Mouse (Mus musculus): ENCODE measurements around the gene Abraxas1. TPM values are rescaled to one million over a fixed set of nuclear protein-coding genes. Genes with fewer than 3 reads are reported as not detected.
A peak's percentile ranks its signal among the peaks of the same experiment; 100 is the strongest.

Abraxas1 gene
- polyA plus RNA-seq, 1 experiment from 2014 or later = 16.2 TPM

GRCm38 (mm10) chr5:100845848-100846598 lies 25.3 kb upstream of the Abraxas1 start:
- peak overlapping the region; percentile 99 for H3K4me2 ChIP-seq
- WGBS = 0% methylated on average over 52 of the region's 52 CpGs
- ATAC-seq (ENCODE audit: low FRiP score) = peak; percentile 63
- peaks cover 72% of the 10 kb centered on the region for H3K27me3 ChIP-seq
- H3K27ac ChIP-seq = no peak overlapping the region
- H3K9ac ChIP-seq = peak overlapping the region; percentile 71
- peaks cover 8% of the 10 kb centered on the region for H3K9me3 ChIP-seq
- no peaks in the 10 kb centered on the region for H3K36me3 ChIP-seq
- H3K4me1 ChIP-seq (replicated peaks) = peaks cover 21% of the 10 kb centered on the region
- H3K4me3 ChIP-seq = peak overlapping the region; percentile 59

GRCm38 (mm10) chr5:100845485-100845847 lies 24.7 kb upstream of the Abraxas1 start, which contains the start of gene Gpat3:
TSS of gene Gpat3 (plus strand) at chr5:100845713.
- Histone ChIP-seq H3K4me1 (replicated peaks) (peaks cover 21% of the 10 kb centered on the region), H3K9ac (peak within 1 kb of the TSS; percentile 71), H3K36me3 (no peaks in the 10 kb centered on the region), H3K27me3 (peaks cover 72% of the 10 kb centered on the region), H3K27ac (no peak within 1 kb of the TSS), H3K4me2 (peak within 1 kb of the TSS; percentile 99), H3K9me3 (peaks cover 8% of the 10 kb centered on the region), H3K4me3 (peak within 1 kb of the TSS; percentile 59)
- WGBS = under 1% methylated on average over 16 of the region's 16 CpGs
- no peak for ATAC-seq (ENCODE audit: low FRiP score)

- peaks cover 21% of the 10 kb centered on the region for H3K4me1 ChIP-seq (replicated peaks)
- WGBS = 63% methylated on average over 3 of the region's 3 CpGs
- no peak for ATAC-seq (ENCODE audit: low FRiP score)
Observed at GRCm38 (mm10) chr5:100844485-100844884, 23.7 kb upstream of the Abraxas1 start.

GRCm38 (mm10) chr5:100837907-100838306 lies 17.1 kb upstream of the Abraxas1 start:
- H3K9me3 ChIP-seq = peaks cover 8% of the 10 kb centered on the region
- no peak overlapping the region for H3K4me2 ChIP-seq
- H3K27me3 ChIP-seq = peaks cover 11% of the 10 kb centered on the region; the same call in 1 of the 2 replicates
- H3K27ac ChIP-seq = no peak overlapping the region
- H3K9ac ChIP-seq = no peak overlapping the region
- no peak overlapping the region for H3K4me3 ChIP-seq
- ATAC-seq (ENCODE audit: low FRiP score) = no peak
- no peaks in the 10 kb centered on the region for H3K4me1 ChIP-seq (replicated peaks)
- 94% methylated on average over 7 of the region's 7 CpGs for WGBS
- no peaks in the 10 kb centered on the region for H3K36me3 ChIP-seq

More at GRCm38 (mm10) chr5:100844485-100844884, 23.7 kb upstream of the Abraxas1 start:
- no peak overlapping the region for H3K4me2 ChIP-seq
- H3K4me3 ChIP-seq = no peak overlapping the region
- H3K27ac ChIP-seq = no peak overlapping the region
- no peaks in the 10 kb centered on the region for H3K36me3 ChIP-seq
- peaks cover 8% of the 10 kb centered on the region for H3K9me3 ChIP-seq
- peaks cover 71% of the 10 kb centered on the region for H3K27me3 ChIP-seq
- H3K9ac ChIP-seq = no peak overlapping the region

GRCm38 (mm10) chr5:100835862-100836538 lies 15.2 kb upstream of the Abraxas1 start:
- no peak overlapping the region for H3K4me2 ChIP-seq
- H3K9me3 ChIP-seq = no peaks in the 10 kb centered on the region
- no peak overlapping the region for H3K9ac ChIP-seq
- H3K4me1 ChIP-seq (replicated peaks) = no peaks in the 10 kb centered on the region
- H3K27me3 ChIP-seq = 0 out of 2 replicates have a peak, but pooled peaks cover 4% of the 10 kb centered on the region
- no peaks in the 10 kb centered on the region for H3K36me3 ChIP-seq
- no peak overlapping the region for H3K27ac ChIP-seq
- no peak for ATAC-seq (ENCODE audit: low FRiP score)
- H3K4me3 ChIP-seq = no peak overlapping the region
- WGBS = 79% methylated on average over 9 of the region's 9 CpGs

GRCm38 (mm10) chr5:100833841-100834240 lies 13.1 kb upstream of the Abraxas1 start:
- H3K9me3 ChIP-seq = no peaks in the 10 kb centered on the region
- H3K4me3 ChIP-seq = no peak overlapping the region
- no peak overlapping the region for H3K4me2 ChIP-seq
- 92% methylated on average over 2 of the region's 2 CpGs for WGBS
- no peak overlapping the region for H3K27ac ChIP-seq
- no peak for ATAC-seq (ENCODE audit: low FRiP score)
- H3K9ac ChIP-seq = no peak overlapping the region
- no peaks in the 10 kb centered on the region for H3K4me1 ChIP-seq (replicated peaks)
- H3K27me3 ChIP-seq = 0 out of 2 replicates have a peak, but pooled peaks cover 4% of the 10 kb centered on the region
- H3K36me3 ChIP-seq = no peaks in the 10 kb centered on the region

- no peaks in the 10 kb centered on the region for H3K4me1 ChIP-seq (replicated peaks)
- 91% methylated on average over 3 of the region's 3 CpGs for WGBS
Observed at GRCm38 (mm10) chr5:100832680-100833079, 11.9 kb upstream of the Abraxas1 start.

GRCm38 (mm10) chr5:100828701-100829100 lies 7.9 kb upstream of the Abraxas1 start:
- ATAC-seq (ENCODE audit: low FRiP score) = no peak
- no peaks in the 10 kb centered on the region for H3K9me3 ChIP-seq
- H3K36me3 ChIP-seq = no peaks in the 10 kb centered on the region
- no peaks in the 10 kb centered on the region for H3K4me1 ChIP-seq (replicated peaks)
- no peak overlapping the region for H3K27ac ChIP-seq
- 86% methylated on average over 3 of the region's 3 CpGs for WGBS
- no peak overlapping the region for H3K9ac ChIP-seq
- no peak overlapping the region for H3K4me3 ChIP-seq
- no peak overlapping the region for H3K4me2 ChIP-seq
- H3K27me3 ChIP-seq = 0 out of 2 replicates have a peak, but pooled peaks cover 3% of the 10 kb centered on the region

More at GRCm38 (mm10) chr5:100832680-100833079, 11.9 kb upstream of the Abraxas1 start:
- Histone ChIP-seq H3K9ac (no peak overlapping the region), H3K9me3 (no peaks in the 10 kb centered on the region), H3K4me2 (no peak overlapping the region), H3K27ac (no peak overlapping the region), H3K4me3 (no peak overlapping the region), H3K27me3 (0 out of 2 replicates have a peak, but pooled peaks cover 4% of the 10 kb centered on the region), H3K36me3 (no peaks in the 10 kb centered on the region)
- no peak for ATAC-seq (ENCODE audit: low FRiP score)

- Histone ChIP-seq H3K4me1 (replicated peaks) (no peaks in the 10 kb centered on the region), H3K9ac (no peak overlapping the region), H3K9me3 (no peaks in the 10 kb centered on the region), H3K4me3 (no peak overlapping the region), H3K36me3 (no peaks in the 10 kb centered on the region), H3K27me3 (0 out of 2 replicates have a peak, but pooled peaks cover 7% of the 10 kb centered on the region), H3K4me2 (no peak overlapping the region), H3K27ac (no peak overlapping the region)
- ATAC-seq (ENCODE audit: low FRiP score) = no peak
- WGBS = 81% methylated on average over 7 of the region's 7 CpGs
Observed at GRCm38 (mm10) chr5:100826531-100826930, 5.8 kb upstream of the Abraxas1 start.

GRCm38 (mm10) chr5:100825975-100826374 lies 5.2 kb upstream of the Abraxas1 start:
- 0 out of 2 replicates have a peak, but pooled peaks cover 7% of the 10 kb centered on the region for H3K27me3 ChIP-seq
- H3K36me3 ChIP-seq = no peaks in the 10 kb centered on the region
- H3K27ac ChIP-seq = no peak overlapping the region
- H3K4me3 ChIP-seq = no peak overlapping the region
- WGBS = 28% methylated on average over 2 of the region's 2 CpGs
- H3K9me3 ChIP-seq = no peaks in the 10 kb centered on the region
- ATAC-seq (ENCODE audit: low FRiP score) = no peak
- H3K9ac ChIP-seq = no peak overlapping the region
- no peaks in the 10 kb centered on the region for H3K4me1 ChIP-seq (replicated peaks)
- no peak overlapping the region for H3K4me2 ChIP-seq

- no peaks in the 10 kb centered on the region for H3K36me3 ChIP-seq
- H3K27ac ChIP-seq = no peak overlapping the region
- no peaks in the 10 kb centered on the region for H3K9me3 ChIP-seq
- WGBS = 89% methylated on average over 7 of the region's 7 CpGs
- ATAC-seq (ENCODE audit: low FRiP score) = no peak
- H3K4me3 ChIP-seq = no peak overlapping the region
- 0 out of 2 replicates have a peak, but pooled peaks cover 7% of the 10 kb centered on the region for H3K27me3 ChIP-seq
- H3K4me2 ChIP-seq = no peak overlapping the region
- H3K9ac ChIP-seq = no peak overlapping the region
- H3K4me1 ChIP-seq (replicated peaks) = peaks cover 5% of the 10 kb centered on the region
Observed at GRCm38 (mm10) chr5:100822826-100823225, 2.1 kb upstream of the Abraxas1 start.

GRCm38 (mm10) chr5:100821375-100821774 lies 610 bp upstream of the Abraxas1 start:
- Histone ChIP-seq H3K4me2 (peak overlapping the region; percentile 88), H3K4me1 (replicated peaks) (peaks cover 5% of the 10 kb centered on the region), H3K4me3 (peak overlapping the region; percentile 81), H3K9me3 (no peaks in the 10 kb centered on the region), H3K9ac (no peak overlapping the region; the same call in 1 of the 2 replicates), H3K27ac (no peak overlapping the region), H3K27me3 (0 out of 2 replicates have a peak, but pooled peaks cover 5% of the 10 kb centered on the region), H3K36me3 (no peaks in the 10 kb centered on the region)
- no peak for ATAC-seq (ENCODE audit: low FRiP score)
- 87% methylated on average over 8 of the region's 8 CpGs for WGBS
